In the genomic region with DNA sequence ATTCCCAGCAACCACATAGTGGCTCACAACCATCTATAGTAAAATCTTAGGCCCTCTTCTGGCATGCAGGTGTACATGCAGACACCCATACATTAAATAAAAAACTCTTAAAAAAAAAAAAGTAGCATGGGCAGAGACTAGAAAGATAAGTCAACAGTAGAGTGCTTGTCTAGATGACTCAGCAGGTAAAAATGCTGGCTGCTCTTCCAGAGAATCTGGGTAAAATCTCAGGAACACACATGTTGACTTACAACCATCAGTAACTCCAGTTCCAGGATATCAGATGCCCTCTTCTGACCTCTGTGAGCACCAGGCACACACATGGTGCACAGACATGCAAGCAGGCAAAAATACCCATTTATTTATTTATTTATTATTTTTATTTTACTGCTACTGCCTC, we compare ENCODE assay signal across 22 mouse cellular contexts. TPM values are rescaled to one million over a fixed set of nuclear protein-coding genes. Genes with fewer than 3 reads are reported as not detected.
DNase-seq lines count a peak whose midpoint lies in the region; ATAC-seq and TF ChIP-seq lines count a peak whose summit lies in the region.
"Had no signal": no experiment of that assay in that cellular context is flagged by ENCODE, and none has a peak within 500 bp of the region (broad histone marks: within the 10 kb centered on the region; RNA-seq: fewer than 3 reads in every experiment).

No protein-coding gene starts in this region.

- H3K9ac ChIP-seq in liver, postnatal 0 days (replicated peaks), result no peak overlapping the region
- H3K9ac ChIP-seq: embryonic facial prominence, embryonic 13.5 days; forebrain, embryonic 12.5 days; hindbrain, embryonic 13.5 days; limb, embryonic 13.5 days had no signal

- peak; percentile 76 for ATAC-seq in liver, postnatal 0 days
- ATAC-seq: CD4-positive, CD25-positive, alpha-beta regulatory T cell, adult 4 months had no signal

- peaks cover 2% of the 10 kb centered on the region; the same call in 1 of the 2 replicates for H3K4me1 ChIP-seq in liver, postnatal 0 days (ENCODE audit: insufficient read depth)
- H3K4me1 ChIP-seq in cerebellum, adult 2 months (ENCODE audit: control insufficient read depth, insufficient read depth, low read length), result peaks cover 3% of the 10 kb centered on the region
- H3K4me1 ChIP-seq: embryonic facial prominence, embryonic 13.5 days; forebrain, embryonic 12.5 days; hindbrain, embryonic 13.5 days; limb, embryonic 13.5 days had no signal

- H3K27me3 ChIP-seq in liver, postnatal 0 days (ENCODE audit: insufficient read depth, low read length), result no peaks in the 10 kb centered on the region
- no peaks in the 10 kb centered on the region for H3K27me3 ChIP-seq in cerebellum, adult 2 months (ENCODE audit: control insufficient read depth, insufficient read depth, low read length)
- H3K27me3 ChIP-seq: embryonic facial prominence, embryonic 13.5 days; forebrain, embryonic 12.5 days; hindbrain, embryonic 13.5 days; limb, embryonic 13.5 days had no signal

- TF ChIP-seq POLR2A in cerebellum, adult 2 months (IDR thresholded peaks at IDR 0.05; ENCODE audit: borderline replicate concordance, insufficient read depth, low read length), result no peak

- no peak overlapping the region for H3K4me2 ChIP-seq in liver, postnatal 0 days (ENCODE audit: low read depth, low read length)
- H3K4me2 ChIP-seq: embryonic facial prominence, embryonic 13.5 days; forebrain, embryonic 12.5 days; hindbrain, embryonic 13.5 days; limb, embryonic 13.5 days had no signal

- no peak overlapping the region for H3K27ac ChIP-seq in liver, postnatal 0 days (ENCODE audit: low read depth)
- no peak overlapping the region for H3K27ac ChIP-seq in cerebellum, adult 2 months (ENCODE audit: insufficient read depth, low read length)
- H3K27ac ChIP-seq: embryonic facial prominence, embryonic 13.5 days; forebrain, embryonic 12.5 days; gastrocnemius, adult 2 months; hindbrain, embryonic 13.5 days; limb, embryonic 13.5 days had no signal

- no peak for TF ChIP-seq EP300 in liver, postnatal 0 days (IDR thresholded peaks at IDR 0.05; ENCODE audit: low read depth)

- no peaks in the 10 kb centered on the region for H3K9me3 ChIP-seq in liver, postnatal 0 days (ENCODE audit: low read length)
- H3K9me3 ChIP-seq: embryonic facial prominence, embryonic 13.5 days; forebrain, embryonic 12.5 days; hindbrain, embryonic 13.5 days; limb, embryonic 13.5 days had no signal

- H3K36me3 ChIP-seq in liver, postnatal 0 days (replicated peaks; ENCODE audit: insufficient read depth, low read length), result no peaks in the 10 kb centered on the region
- H3K36me3 ChIP-seq: embryonic facial prominence, embryonic 13.5 days; hindbrain, embryonic 13.5 days had no signal

- no peak for TF ChIP-seq CTCF in liver, postnatal 0 days (IDR thresholded peaks at IDR 0.05; ENCODE audit: low read depth)
- no peak for TF ChIP-seq CTCF in cerebellum, adult 2 months (IDR thresholded peaks at IDR 0.05; ENCODE audit: borderline replicate concordance, insufficient read depth, low read depth, low read length)

- H3K4me3 ChIP-seq in liver, postnatal 0 days (ENCODE audit: low read depth, low read length), result no peak overlapping the region
- no peak overlapping the region for H3K4me3 ChIP-seq in cerebellum, adult 2 months (replicated peaks; ENCODE audit: insufficient read depth, low read depth, low read length)
- H3K4me3 ChIP-seq: embryonic facial prominence, embryonic 13.5 days; erythroblast, embryonic 14.5 days; forebrain, embryonic 12.5 days; gastrocnemius, adult 2 months; hindbrain, embryonic 13.5 days; limb, embryonic 13.5 days had no signal

- DNase-seq in liver, postnatal 0 days, result no peak
- no peak for DNase-seq in liver
- DNase-seq in A20 (ENCODE audit: low read depth, low spot score), result peak; percentile 54
- peak; percentile 19 for DNase-seq in Muller cell, postnatal 12 days (ENCODE audit: inconsistent ontology term)
- peak; percentile 27 for DNase-seq in yolk sac, embryonic 10.5 days (ENCODE audit: low spot score)
- no peak for DNase-seq in embryo, embryonic 10.5 days (ENCODE audit: low spot score)
- no peak for DNase-seq in cerebellum, adult 2 months
- DNase-seq: adrenal gland, postnatal 36 days; cerebellum, adult 9-11 months; gastrocnemius, adult 2 months; heart, postnatal 36 days; kidney, adult 2 months; kidney, postnatal 10 days; lung, adult 18-20 months; lung, postnatal 4 days; midbrain, embryonic 14.5 days had no signal

RNA-seq across cellular contexts. Expression of a gene that starts 25.4 kb away (rescaled TPM):
- 2.4 and 2.8 TPM in 2 replicates for polyA plus RNA-seq in liver, postnatal 0 days (2015; fragmentation: Nextera tagmentation; extraction: Ambion mirVana)
- polyA plus RNA-seq in cerebellum, adult 2 months (2012; rRNA removed), result 79.2 and 82.6 TPM in 2 replicates

Comparison
In these comparisons a context has a peak if more than half of its experiments do, and no peak if none do; other contexts are left out.
1. DNase-seq: peak in A20 (single experiment), Muller cell, postnatal 12 days (single experiment) and yolk sac, embryonic 10.5 days (single experiment); none in liver, postnatal 0 days (single experiment), liver (single experiment), embryo, embryonic 10.5 days (single experiment) and cerebellum, adult 2 months (0 of 2).
2. RNA of a gene that starts 25.4 kb away (polyA plus RNA-seq): 79.2 to 82.6 TPM in cerebellum, adult 2 months; 2.4 to 2.8 TPM in liver, postnatal 0 days; every median in the first group is over 10 times any median in the second.